Mouse (Mus musculus): Measurements from ENCODE around the gene Hps3.

DNA sequence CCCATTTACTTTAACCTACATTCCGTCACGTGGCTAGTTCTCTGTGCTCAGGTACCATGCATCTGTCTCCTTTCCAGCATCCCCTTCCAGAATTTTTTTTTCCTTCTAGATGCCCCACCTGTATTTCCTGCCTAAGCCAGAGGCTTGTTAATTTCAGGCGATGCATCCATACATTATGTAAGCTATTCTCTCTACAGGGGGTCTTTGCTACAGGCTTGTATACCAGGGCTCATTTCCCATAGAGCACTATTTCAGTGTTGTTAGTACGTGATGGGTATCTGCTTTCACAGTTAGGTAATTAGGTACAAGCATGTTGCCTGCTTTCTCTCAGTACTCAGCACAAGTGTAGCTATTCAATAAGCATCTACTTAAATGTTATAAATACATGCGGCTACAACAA lies 7.3 kb downstream of the Hps3 start:
- TF ChIP-seq CTCF (IDR thresholded peaks at IDR 0.05; ENCODE audit: borderline replicate concordance, insufficient read depth, low read length) (no peak), POLR2A (IDR thresholded peaks at IDR 0.05; ENCODE audit: low read depth, low read length) (no peak)

Data from embryonic fibroblast, embryonic 13.5 days (primary cell).